ENCODE assay signal across 8 mouse cellular contexts in the genomic region with DNA sequence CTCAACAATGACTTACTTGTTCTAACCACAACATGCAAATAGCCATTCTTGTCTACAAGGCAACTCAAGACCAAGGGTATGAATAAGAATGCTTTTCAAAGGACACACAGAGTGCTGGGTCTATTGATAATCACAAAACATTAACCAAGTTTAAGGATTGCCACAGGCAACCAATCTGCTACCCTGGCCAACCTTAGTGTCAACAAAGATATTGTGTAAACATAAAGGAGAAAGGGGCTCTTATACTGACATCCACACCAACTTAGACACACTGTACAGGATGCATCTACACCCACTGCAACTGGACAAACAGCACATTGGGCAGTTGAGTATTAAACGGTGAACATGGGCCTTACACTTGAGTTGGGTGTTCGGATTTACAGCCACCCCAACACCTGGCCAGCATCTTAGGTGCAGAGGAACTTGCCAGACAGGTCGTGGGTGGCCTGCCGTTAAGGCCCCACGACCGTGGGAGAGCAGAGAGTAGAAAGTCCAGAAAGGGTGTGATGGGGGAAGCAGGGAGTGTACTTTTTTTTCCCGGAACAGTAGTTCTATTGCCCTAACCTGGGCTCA. TPM values are rescaled to one million over a fixed set of nuclear protein-coding genes. Genes with fewer than 3 reads are reported as not detected.
DNase-seq lines count a peak whose midpoint lies in the region; ATAC-seq and TF ChIP-seq lines count a peak whose summit lies in the region.

No protein-coding gene starts in this region.

- no peak for TF ChIP-seq CTCF in layer of hippocampus, adult 2 months (conservative IDR thresholded peaks at IDR 0.05)
- TF ChIP-seq CTCF in midbrain, postnatal 0 days (IDR thresholded peaks at IDR 0.05) = no peak

- WGBS in midbrain, postnatal 0 days = 36% methylated on average over 7 of the region's 7 CpGs

- H3K36me3 ChIP-seq in midbrain, postnatal 0 days (ENCODE audit: insufficient read depth, low read length) = no peaks in the 10 kb centered on the region

- H3K4me2 ChIP-seq in midbrain, postnatal 0 days (ENCODE audit: low read depth, low read length, poor library complexity, severe bottlenecking) = peak overlapping the region; percentile 95

- peak overlapping the region; percentile 81 for H3K4me3 ChIP-seq in layer of hippocampus, adult 2 months
- H3K4me3 ChIP-seq in midbrain, postnatal 0 days (ENCODE audit: low read depth, low read length) = peak overlapping the region; percentile 78

- no peaks in the 10 kb centered on the region for H3K27me3 ChIP-seq in midbrain, postnatal 0 days (ENCODE audit: insufficient read depth, low read length)

- H3K27ac ChIP-seq in layer of hippocampus, adult 2 months = peak overlapping the region; percentile 99
- peak overlapping the region; percentile 97 for H3K27ac ChIP-seq in midbrain, postnatal 0 days (ENCODE audit: low read depth, low read length)

- DNase-seq in layer of hippocampus, adult 2 months (ENCODE audit: low spot score in 2 of 2) = no peak
- DNase-seq in layer of hippocampus, adult 9-11 months = no peak
- DNase-seq in midbrain, postnatal 0 days (ENCODE audit: low spot score) = peak; percentile 12
- no peak for DNase-seq in urinary bladder, adult 18-20 months (ENCODE audit: low spot score in 2 of 2)
- DNase-seq in spleen, adult 12 weeks (ENCODE audit: low spot score) = no peak
- DNase-seq in left cerebral cortex, adult 18-20 months (ENCODE audit: low spot score in 2 of 2) = no peak

- H3K9me3 ChIP-seq in midbrain, postnatal 0 days (ENCODE audit: low read length) = no peaks in the 10 kb centered on the region

- peaks cover 7% of the 10 kb centered on the region for H3K4me1 ChIP-seq in midbrain, postnatal 0 days (ENCODE audit: insufficient read depth, low read length)

- H3K9ac ChIP-seq in midbrain, postnatal 0 days (replicated peaks; ENCODE audit: low read length, poor library complexity, severe bottlenecking) = peak overlapping the region; percentile 98

- peak; percentile 7; the same call in 1 of the 2 replicates for ATAC-seq in common myeloid progenitor, adult 5-6 weeks (replicated peaks; ENCODE audit: low read depth, poor library complexity, severe bottlenecking)
- peak; percentile 22 for ATAC-seq in inflammation-experienced regulatory T-cells, adult 6 months
- peak; percentile 14 for ATAC-seq in midbrain, postnatal 0 days (ENCODE audit: low FRiP score)

RNA-seq across cellular contexts. Expression of a gene that starts 0.5 kb away (rescaled TPM):
- total RNA-seq in layer of hippocampus, adult 2 months (2021) = 10 to 100 TPM; 48.8 to 49.5 TPM
- 68.8 and 125 TPM in 2 replicates for total RNA-seq in common myeloid progenitor, adult 5-6 weeks (2017)
- 10 to 100 TPM in 2 of 3 experiments, 1 to 10 TPM in 1; 5.5 to 10.5 (median 10.3) TPM for polyA plus RNA-seq in inflammation-experienced regulatory T-cells, adult 6 months (2017; shearing (Covaris generic))
- total RNA-seq in midbrain, postnatal 0 days (2014; rRNA removed) = 93.6 and 123 TPM in 2 replicates
- 42.1 and 44.7 TPM in 2 replicates for polyA plus RNA-seq in midbrain, postnatal 0 days (2015; fragmentation: Nextera tagmentation; extraction: Ambion mirVana)
- 10 to 100 TPM; 48.2 to 49.9 TPM for total RNA-seq in left cerebral cortex, adult 18-20 months (2021)
